Mouse (Mus musculus): ENCODE measurements around the gene Msantd1. TPM values are rescaled to one million over a fixed set of nuclear protein-coding genes. Genes with fewer than 3 reads are reported as not detected.
"Not testable (repeated sequence)": the region's sequence is repeated elsewhere in the genome, so short reads cannot be mapped to it uniquely, and the experiment has no call there.

Gene Msantd1
- polyA plus RNA-seq (2012; rRNA removed) = 3.3 and 3.8 TPM in 2 replicates

DNA sequence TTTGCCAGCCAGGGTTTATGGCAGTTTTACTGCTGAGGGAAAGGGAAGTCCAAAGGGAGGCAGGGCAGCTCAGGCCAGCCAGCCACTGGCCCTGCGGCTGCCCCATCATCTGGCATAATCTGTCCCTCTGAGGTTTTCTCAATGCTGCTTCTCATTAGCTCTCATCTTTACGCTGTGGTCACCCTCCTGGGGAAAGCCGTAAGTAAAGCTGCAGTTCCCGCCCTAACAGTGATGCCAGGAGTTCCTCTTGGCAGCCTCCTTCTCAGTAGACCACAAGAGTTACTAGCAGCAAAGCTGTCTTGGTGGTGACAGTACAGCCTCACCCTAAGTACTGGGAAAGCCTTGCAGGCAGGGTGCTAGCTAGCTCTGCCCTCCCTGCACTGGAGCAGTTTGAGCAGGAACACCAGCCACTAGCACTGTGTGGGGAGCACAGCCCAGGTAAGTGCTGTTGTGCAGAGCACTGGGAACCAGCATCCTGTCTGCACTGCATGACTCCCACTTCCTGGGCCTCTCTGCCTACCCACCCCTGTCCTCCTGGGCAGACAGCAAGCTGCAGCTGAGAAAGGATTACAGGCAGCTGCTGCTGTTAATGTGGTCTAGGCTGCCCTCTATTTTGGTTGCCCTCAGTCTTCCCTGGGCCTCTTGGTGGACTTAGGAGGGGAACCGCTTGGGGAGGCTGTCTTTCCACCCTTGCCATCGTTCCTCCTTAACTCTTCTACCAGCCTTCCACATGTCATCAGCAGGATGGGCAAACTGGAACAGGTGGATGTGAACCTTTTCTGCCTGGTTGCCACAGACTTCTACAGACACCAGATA lies at the start of gene Msantd1:
Msantd1 (plus strand) TSS at position 103 of the 816 bp plus-strand sequence.
- DNase-seq (ENCODE audit: low spot score) = no peak

DNA sequence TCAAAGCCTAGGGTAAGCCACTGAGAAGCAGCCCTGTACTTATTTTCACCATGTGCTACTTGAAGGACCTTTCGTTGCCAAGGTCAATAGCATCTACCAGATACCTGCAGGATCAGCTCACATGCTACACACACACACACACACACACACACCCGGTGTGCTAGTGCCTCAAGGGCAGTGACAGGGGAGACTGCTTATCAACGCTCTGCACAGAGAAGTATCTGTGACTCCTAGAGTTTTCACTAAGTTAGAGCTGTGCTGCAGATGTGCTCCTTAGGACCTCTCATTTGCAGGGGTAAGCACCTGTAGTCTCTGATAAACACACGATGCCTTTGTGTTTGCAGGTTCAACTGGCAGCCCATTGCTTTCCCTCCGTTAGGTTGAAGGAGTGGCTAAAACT lies 42.4 kb upstream of the Msantd1 start:
- no peak for DNase-seq (ENCODE audit: low spot score)

DNA sequence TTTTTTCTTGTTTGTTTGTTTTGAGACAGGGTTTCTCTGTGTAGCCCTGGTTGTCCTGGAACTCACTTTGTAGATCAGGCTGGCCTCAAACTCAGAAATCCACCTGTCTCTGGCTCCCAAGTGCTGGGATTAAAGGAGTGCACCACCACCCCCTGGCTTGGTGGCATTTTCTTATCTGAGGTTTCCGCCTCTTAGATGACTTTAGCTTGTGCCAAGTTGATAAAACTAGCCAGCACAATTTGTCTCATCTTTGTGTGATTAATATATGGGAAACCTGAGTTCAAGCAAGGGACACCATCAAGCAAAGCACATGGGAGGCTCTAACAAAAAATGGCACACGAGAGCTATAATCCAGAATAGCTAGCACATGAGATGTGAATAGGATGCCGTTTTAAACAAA lies 27.5 kb upstream of the Msantd1 start:
- not testable (repeated sequence) for DNase-seq (ENCODE audit: low spot score)

GRCm38 (mm10) chr5:34881023-34881422 lies 26.8 kb upstream of the Msantd1 start:
- DNase-seq (ENCODE audit: low spot score) = no peak

DNA sequence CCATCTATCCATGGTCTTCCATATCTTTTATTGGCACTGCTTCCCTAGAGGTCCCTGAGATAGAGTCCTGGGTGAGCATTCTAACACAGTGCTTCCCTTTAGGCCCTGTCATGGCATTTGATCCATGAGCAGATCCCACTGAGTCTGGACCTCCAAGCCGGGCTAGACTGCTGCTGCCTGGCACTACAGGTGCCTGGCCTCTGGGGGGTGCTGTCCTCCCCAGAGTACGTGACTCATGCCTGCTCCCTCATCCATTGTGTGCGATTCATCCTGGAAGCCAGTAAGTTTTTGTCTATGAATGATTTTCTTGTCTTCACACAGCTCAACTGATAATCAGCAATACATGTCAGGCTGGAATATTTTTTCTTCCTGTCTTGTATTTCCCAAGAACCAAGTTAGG lies 22.6 kb upstream of the Msantd1 start:
- no peak for DNase-seq (ENCODE audit: low spot score)

DNA sequence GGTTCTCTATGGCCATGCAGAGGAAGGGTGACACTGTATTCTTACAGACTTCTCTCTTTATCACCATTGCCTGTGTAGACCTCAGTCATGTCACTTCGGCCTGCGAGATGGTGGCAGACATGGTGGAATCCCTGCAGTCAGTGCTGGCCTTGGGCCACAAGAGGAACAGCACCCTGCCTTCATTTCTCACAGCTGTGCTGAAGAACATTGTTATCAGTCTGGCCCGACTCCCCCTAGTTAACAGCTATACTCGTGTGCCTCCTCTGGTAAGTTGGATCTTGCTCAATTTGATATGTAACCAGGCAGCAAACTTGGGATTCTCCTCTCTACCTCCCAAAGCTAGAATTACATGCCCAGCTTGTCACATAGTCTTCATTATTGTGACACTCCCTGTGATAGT lies 18.6 kb upstream of the Msantd1 start:
- DNase-seq (ENCODE audit: low spot score) = no peak

DNA sequence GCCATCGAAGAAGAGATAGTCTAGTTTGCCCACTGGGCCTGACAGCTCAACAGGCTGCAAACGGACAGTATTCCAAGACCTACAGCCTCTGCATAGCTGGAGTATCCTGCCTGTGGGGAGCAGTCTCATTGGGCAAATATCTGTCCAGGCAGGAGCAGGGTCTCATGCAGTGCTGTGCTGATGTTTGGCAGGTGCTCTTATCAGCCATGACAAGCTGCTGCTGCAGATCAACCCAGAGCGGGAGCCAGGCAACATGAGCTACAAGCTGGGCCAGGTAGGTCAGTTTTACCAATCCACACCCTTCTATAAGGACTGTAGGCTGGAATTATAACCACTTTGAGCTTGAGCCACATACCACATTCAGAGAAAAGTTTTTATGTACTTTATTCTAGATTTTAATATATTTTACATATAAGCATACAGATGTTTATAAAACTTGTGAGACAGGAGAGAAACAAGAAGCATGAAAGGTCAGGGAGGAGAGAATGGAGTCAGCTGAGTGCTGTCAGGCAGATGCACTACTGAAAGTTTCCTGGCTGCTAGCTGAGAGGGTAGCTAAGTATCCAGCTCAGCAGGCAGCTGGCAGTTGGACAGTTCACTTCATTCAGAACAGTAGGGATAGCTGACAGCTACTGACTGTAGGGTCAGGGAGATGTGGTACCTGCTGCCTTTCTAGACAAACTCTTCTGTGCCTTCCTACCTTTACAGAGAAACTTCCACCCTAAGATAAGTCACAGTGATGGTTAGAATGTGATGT lies 10.9 kb upstream of the Msantd1 start:
- no peak for DNase-seq (ENCODE audit: low spot score)

GRCm38 (mm10) chr5:34899787-34900469 lies 7.9 kb upstream of the Msantd1 start:
- DNase-seq (ENCODE audit: low spot score) = no peak

DNA sequence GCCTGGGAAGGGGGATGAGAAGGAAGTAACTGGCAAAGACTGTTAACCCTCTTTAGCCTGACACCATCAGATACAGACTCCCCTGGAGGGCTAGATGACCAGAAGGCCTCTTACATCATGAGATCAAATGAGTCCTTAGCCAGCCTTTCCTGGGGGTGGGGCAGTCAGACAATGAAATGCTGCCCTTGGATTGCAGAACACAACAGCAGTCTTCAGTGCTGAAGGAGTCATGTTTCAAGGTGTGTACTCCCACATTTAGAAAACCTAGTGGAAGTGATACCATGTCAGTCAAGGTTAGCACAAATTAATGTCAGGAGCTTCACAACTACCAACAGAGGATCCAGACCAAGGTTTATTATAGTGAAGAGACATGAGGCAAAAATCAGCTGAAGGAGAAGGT lies 5.4 kb upstream of the Msantd1 start:
- DNase-seq (ENCODE audit: low spot score) = no peak

GRCm38 (mm10) chr5:34902811-34903385 lies 4.9 kb upstream of the Msantd1 start:
- no peak for DNase-seq (ENCODE audit: low spot score)

DNA sequence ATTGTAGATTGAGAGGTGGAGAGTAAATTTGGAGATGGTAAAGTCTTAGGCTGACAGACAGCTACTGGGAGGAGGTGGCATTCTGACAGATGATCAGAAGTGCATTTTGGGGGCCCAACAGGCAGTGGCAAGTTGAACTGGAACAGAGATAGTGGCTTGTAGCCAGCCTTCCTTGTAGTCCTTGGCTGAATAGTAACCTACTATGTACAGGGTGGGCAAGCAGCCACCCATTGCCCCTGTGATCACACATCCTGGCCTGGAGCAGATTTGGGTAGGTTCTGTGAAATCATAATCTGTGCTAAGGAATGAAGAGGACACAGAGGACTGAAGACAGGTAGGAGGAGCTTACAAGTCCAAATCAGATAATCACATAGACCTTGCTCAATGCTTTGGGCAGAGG lies 3.4 kb upstream of the Msantd1 start:
- DNase-seq (ENCODE audit: low spot score) = no peak

DNA sequence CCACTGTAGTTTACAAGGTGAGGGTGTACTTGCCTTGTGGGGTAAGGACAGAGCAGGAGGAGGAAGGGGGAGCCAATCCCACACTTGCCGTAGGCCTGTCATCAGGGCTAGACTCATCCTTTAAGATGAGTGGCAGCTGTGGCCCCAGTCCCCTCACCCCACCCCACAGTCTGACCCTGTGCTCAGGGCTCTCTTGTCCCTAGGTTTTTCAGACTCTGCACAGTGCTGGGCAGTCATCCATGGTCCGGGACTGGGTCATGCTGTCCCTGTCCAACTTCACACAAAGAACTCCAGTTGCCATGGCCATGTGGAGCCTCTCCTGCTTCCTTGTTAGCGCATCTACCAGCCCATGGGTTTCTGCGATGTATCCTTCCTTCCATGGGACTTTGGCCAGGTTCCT lies 582 bp upstream of the Msantd1 start:
- DNase-seq (ENCODE audit: low spot score) = no peak

DNA sequence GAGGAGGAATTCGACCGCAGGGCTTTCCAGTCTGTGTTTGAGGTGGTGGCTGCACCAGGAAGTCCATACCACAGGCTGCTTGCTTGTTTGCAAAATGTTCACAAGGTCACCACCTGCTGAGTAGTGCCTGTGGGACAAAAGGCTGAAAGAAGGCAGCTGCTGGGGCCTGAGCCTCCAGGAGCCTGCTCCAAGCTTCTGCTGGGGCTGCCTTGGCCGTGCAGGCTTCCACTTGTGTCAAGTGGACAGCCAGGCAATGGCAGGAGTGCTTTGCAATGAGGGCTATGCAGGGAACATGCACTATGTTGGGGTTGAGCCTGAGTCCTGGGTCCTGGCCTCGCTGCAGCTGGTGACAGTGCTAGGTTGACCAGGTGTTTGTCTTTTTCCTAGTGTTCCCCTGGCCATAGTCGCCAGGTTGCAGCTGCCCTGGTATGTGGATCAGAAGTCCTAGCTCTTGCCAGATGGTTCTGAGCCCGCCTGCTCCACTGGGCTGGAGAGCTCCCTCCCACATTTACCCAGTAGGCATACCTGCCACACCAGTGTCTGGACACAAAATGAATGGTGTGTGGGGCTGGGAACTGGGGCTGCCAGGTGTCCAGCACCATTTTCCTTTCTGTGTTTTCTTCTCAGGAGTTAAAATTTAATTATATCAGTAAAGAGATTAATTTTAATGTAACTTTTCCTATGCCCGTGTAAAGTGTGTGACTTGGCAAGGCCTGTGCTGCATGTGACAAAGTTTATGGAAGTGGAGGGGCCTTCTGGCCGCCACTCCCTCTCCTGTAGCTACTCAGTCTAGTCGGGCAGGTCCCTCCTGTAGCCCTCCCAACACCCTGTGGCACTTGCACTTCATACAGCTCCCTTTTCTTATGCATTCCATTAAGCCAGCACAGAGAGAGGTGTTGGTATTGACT lies 1.2 kb downstream of the Msantd1 start:
- DNase-seq (ENCODE audit: low spot score) = no peak

DNA sequence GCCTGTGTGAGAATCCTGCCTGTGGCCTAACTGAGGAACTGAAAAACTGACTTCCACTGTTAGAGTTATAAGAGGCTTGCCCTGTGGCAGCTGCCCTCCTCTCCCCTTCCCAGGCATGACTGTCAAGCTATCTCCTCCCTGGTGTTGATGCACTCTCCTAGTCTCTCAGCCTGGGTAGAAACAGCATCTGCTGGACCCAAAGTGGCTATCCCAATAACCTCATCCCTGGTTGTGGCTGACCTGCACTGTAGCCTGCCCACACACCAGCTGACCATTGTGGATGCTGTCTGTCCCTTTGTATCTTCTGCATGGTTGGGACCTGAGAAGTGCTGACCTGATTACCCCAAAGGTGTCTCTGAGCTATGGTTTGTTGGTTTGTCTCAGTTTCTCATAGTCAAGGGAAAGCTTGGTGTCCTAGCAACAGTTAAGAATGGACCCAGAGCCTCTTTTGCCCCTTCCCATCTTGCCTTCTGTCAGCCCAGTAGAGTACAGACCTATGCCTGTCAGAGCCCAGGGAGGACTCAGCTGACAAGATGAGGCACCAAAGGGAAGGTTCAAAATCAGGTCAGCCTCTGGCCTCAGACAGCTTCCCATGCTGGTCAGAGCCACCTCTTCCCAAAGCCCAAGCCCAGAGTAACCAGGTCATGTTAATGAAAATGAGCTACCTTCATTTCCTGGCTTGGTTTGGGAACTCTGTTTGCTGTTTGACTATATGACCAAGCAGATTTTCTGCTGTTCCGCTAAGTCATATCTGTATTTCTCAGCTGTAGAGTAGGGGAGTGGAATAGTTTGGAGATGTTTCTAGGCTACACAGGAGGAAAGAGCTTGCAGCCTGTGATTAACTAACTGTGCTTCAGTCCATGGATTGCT lies 2.1 kb downstream of the Msantd1 start:
- no peak for DNase-seq (ENCODE audit: low spot score)

- DNase-seq (ENCODE audit: low spot score) = no peak
Observed at GRCm38 (mm10) chr5:34910504-34910815, 2.6 kb downstream of the Msantd1 start.

- DNase-seq (ENCODE audit: low spot score) = no peak
Observed at GRCm38 (mm10) chr5:34915801-34916200, 8.0 kb downstream of the Msantd1 start.

- no peak for DNase-seq (ENCODE audit: low spot score)
Observed at GRCm38 (mm10) chr5:34917234-34917655, 9.4 kb downstream of the Msantd1 start.

GRCm38 (mm10) chr5:34918785-34919184 lies 11.0 kb downstream of the Msantd1 start:
- DNase-seq (ENCODE audit: low spot score) = no peak

DNA sequence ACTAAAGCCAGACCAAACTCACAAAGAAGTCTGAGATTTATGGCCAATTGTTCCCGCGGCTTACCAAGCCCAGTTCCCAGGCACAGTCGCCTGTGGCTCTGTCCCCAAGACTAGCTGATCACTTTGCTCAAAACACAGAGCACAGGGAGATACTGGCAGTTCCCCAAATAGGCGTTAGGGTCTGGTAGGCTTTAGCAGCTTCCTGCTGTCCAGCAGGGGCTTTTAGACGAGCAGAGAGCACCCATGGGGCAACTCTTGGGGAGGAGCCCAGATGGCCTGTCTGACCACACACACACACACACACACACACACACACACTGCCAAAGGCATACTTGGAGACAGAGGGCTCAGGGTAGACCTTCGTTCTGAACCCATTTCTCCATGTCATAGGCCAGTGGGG lies 14.7 kb downstream of the Msantd1 start:
- no peak for DNase-seq (ENCODE audit: low spot score)

DNA sequence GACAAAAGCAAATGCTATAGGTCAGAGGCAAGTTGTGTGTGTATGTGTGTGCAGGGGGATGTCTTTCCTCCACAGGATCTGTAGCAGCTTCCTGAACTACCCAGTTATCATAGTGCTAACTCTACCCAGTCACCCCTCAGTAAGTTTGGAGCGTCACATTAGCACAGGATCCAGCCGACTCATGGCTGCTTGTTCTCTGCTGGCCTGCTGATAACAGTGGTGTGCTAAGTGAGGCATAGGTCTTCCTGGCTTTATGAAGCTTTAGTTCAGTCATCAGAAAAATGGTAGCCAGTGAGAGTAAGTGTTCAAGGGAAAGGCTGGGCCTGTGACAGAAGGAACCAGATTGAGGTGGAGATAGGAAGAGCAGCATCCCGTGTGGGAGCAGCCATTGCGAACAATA lies 16.1 kb downstream of the Msantd1 start:
- no peak for DNase-seq (ENCODE audit: low spot score)
